Mouse (Mus musculus) midbrain, postnatal 0 days (tissue): ENCODE results near the gene Add2. TPM values are rescaled to one million over a fixed set of nuclear protein-coding genes. Genes with fewer than 3 reads are reported as not detected.
"Not testable (repeated sequence)": the region's sequence is repeated elsewhere in the genome, so short reads cannot be mapped to it uniquely, and the experiment has no call there.

Experiments
- ATAC-seq: fragments of 200-750 bp; cut with Nextera tagmentation; 2 replicates; pipeline ENCODE4 v1.8.0; 2017; ENCODE audit warnings: moderate number of reproducible peaks, mild to moderate bottlenecking, moderate TSS enrichment, moderate library complexity; ENCODE audit not compliant: low FRiP score
- DNase-seq: peaks from one replicate; pipeline ENCODE4 v3.0.0-alpha.2; 2015; ENCODE audit warnings: low spot score
- H3K27ac ChIP-seq: fragments of 300-500 bp; sonication (generic); 2 replicates; pipeline ENCODE4 v1.5.1; 2014; ENCODE audit warnings: low read depth, mild to moderate bottlenecking, low read length, mixed read lengths
- H3K27me3 ChIP-seq: fragments of 300-500 bp; sonication (generic); 2 replicates; pipeline ENCODE4 v1.6.1; 2014; ENCODE audit warnings: low read length, control low read depth, mixed read lengths; ENCODE audit not compliant: insufficient read depth
- H3K36me3 ChIP-seq: fragments of 300-500 bp; sonication (generic); 2 replicates; pipeline ENCODE4 v1.6.1; 2014; ENCODE audit warnings: low read length, control low read depth, mixed read lengths; ENCODE audit not compliant: insufficient read depth
- H3K4me1 ChIP-seq: fragments of 300-500 bp; sonication (generic); 2 replicates; pipeline ENCODE4 v1.6.1; 2014; ENCODE audit warnings: mild to moderate bottlenecking, control low read depth, antibody characterized with exemption, low read length, mixed read lengths; ENCODE audit not compliant: insufficient read depth
- H3K4me2 ChIP-seq: fragments of 300-500 bp; sonication (generic); 2 replicates; pipeline ENCODE4 v1.6.1; 2014; ENCODE audit warnings: low read depth, mild to moderate bottlenecking, low read length, mixed read lengths; ENCODE audit not compliant: poor library complexity, severe bottlenecking
- H3K4me3 ChIP-seq: fragments of 300-500 bp; sonication (generic); 2 replicates; pipeline ENCODE4 v1.5.1; 2014; ENCODE audit warnings: low read depth, mild to moderate bottlenecking, low read length, moderate library complexity
- H3K9ac ChIP-seq: fragments of 300-500 bp; sonication (generic); replicated peaks from 2 replicates; pipeline ENCODE4 v1.6.1; 2014; ENCODE audit warnings: mild to moderate bottlenecking, low read length, moderate library complexity, mixed read lengths; ENCODE audit not compliant: poor library complexity, severe bottlenecking
- H3K9me3 ChIP-seq: fragments of 300-500 bp; sonication (generic); 2 replicates; pipeline ENCODE4 v1.6.1; 2016; ENCODE audit warnings: low read length, control low read depth
- CTCF ChIP-seq: IDR thresholded peaks from 2 replicates; pipeline ENCODE4 v1.5.1; 2016; ENCODE audit warnings: antibody characterized with exemption, mild to moderate bottlenecking
- WGBS: fragments of 180-500 bp; shearing (Covaris S2); extraction: QIAGEN DNeasy Blood & Tissue Kit; methylation state at CpG from one replicate; pipeline ENCODE4 v1.1.7; 2014; 5-methylcytosine and 5-hydroxymethylcytosine counted together
- polyA plus RNA-seq: library from polyadenylated mRNA; unstranded; fragments of >200 nt; fragmentation: Nextera tagmentation; extraction: Ambion mirVana; gene quantifications from 2 replicates; pipeline ENCODE4 v1.2.1, GENCODE M21; 2015
- total RNA-seq: library from RNA; depleted of rRNA; stranded (reverse); fragments of >200 nt; gene quantifications from 2 replicates; pipeline ENCODE4 v1.2.3, GENCODE M21; 2014

The Add2 gene
- total and polyA plus RNA-seq, 2 experiments from 2014 or later = 124 to 159 TPM

- H3K9me3 ChIP-seq = no peaks in the 10 kb centered on the region
- peak; percentile 98 for TF ChIP-seq CTCF
- no peaks in the 10 kb centered on the region for H3K27me3 ChIP-seq
- ATAC-seq (peak; percentile 89), DNase-seq (peak; percentile 92)
- H3K4me1 ChIP-seq = no peaks in the 10 kb centered on the region
- peak overlapping the region; percentile 42 for H3K9ac ChIP-seq
- H3K4me2 ChIP-seq = peak overlapping the region; percentile 45
- no peaks in the 10 kb centered on the region for H3K36me3 ChIP-seq
- H3K4me3 ChIP-seq = peak overlapping the region; percentile 22
- 13% methylated on average over 18 of the region's 18 CpGs for WGBS
- no peak overlapping the region for H3K27ac ChIP-seq
Observed at GRCm38 (mm10) chr6:86004271-86005148, 24.0 kb upstream of the Add2 start.

GRCm38 (mm10) chr6:86009980-86010379 lies 18.5 kb upstream of the Add2 start:
- H3K9ac ChIP-seq = no peak overlapping the region
- no peaks in the 10 kb centered on the region for H3K36me3 ChIP-seq
- no peak overlapping the region for H3K4me2 ChIP-seq
- H3K9me3 ChIP-seq = no peaks in the 10 kb centered on the region
- no peaks in the 10 kb centered on the region for H3K27me3 ChIP-seq
- peak; percentile 93 for TF ChIP-seq CTCF
- no peaks in the 10 kb centered on the region for H3K4me1 ChIP-seq
- DNase-seq (peak; percentile 84), ATAC-seq (0 out of 2 replicates have a peak, but pooled peaks have one; percentile 27)
- no peak overlapping the region for H3K4me3 ChIP-seq
- no peak overlapping the region for H3K27ac ChIP-seq
- WGBS = 37% methylated on average over 4 of the region's 4 CpGs

GRCm38 (mm10) chr6:86014812-86015211 lies 13.7 kb upstream of the Add2 start:
- H3K4me1 ChIP-seq, H3K27ac ChIP-seq, ATAC-seq, H3K9ac ChIP-seq, H3K9me3 ChIP-seq, DNase-seq, H3K27me3 ChIP-seq, H3K4me3 ChIP-seq, H3K4me2 ChIP-seq, H3K36me3 ChIP-seq: not testable (repeated sequence)
- 82% methylated on average over 5 of the region's 5 CpGs for WGBS

DNA sequence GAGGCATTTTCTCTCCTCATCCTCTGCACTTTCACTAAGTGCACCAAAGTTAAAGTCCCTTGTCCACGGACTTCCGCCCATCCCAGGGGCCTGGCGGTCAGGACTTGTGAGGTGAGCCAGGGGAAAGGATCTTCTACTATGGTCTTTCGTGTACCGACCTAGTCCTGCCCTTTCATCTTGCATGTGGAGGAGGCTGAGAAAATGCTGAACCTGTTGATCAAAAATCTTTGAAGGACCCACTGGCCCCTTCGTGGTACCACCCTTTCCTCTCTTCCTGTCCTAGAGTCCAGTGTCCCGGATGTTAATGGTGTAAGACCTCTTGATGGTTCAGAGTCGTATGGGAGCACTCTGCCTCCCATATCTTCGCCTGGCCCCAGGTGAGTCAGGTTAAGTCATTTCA lies 12.6 kb upstream of the Add2 start, which contains the start of gene Figla:
Figla (plus strand) TSS at position 301 of the 400 bp plus-strand sequence.
- ATAC-seq (no peak), DNase-seq (no peak)
- no peak within 1 kb of the TSS for H3K4me2 ChIP-seq
- no peaks in the 10 kb centered on the region for H3K36me3 ChIP-seq
- WGBS = 82% methylated on average over 9 of the region's 9 CpGs
- no peak for TF ChIP-seq CTCF
- H3K9me3 ChIP-seq = no peaks in the 10 kb centered on the region
- H3K27ac ChIP-seq = no peak within 1 kb of the TSS
- no peaks in the 10 kb centered on the region for H3K4me1 ChIP-seq
- no peaks in the 10 kb centered on the region for H3K27me3 ChIP-seq
- H3K9ac ChIP-seq = no peak within 1 kb of the TSS
- no peak within 1 kb of the TSS for H3K4me3 ChIP-seq

DNA sequence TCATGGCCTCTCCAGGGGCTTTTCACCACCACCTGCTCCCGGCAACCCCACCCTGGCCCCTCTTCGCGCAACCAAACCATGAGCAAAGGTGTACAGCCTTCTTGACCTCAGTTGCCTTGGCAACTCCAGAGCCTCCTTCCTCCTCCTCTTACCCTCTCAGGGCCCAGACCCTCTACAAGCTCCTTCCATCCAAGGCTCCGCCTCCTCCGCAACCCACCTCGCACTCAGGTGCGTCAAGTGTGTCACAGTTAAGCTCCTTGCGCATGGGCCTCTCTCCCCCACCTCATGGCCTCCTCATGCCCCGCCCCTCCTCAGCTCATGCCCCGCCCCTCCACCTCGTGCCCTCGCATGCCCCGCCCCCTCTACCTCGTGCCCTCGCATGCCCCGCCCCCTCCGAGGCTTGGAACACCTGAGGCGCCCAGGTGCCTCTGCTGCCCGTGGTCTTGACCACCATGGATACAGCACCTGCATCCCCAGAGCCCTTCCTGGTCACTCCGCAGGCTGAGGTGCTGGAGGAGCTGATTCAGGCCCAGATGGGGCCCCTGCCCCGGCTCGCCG lies 11.6 kb upstream of the Add2 start:
- Histone ChIP-seq H3K4me2 (no peak overlapping the region), H3K36me3 (no peaks in the 10 kb centered on the region), H3K4me3 (no peak overlapping the region), H3K27me3 (no peaks in the 10 kb centered on the region), H3K9ac (no peak overlapping the region), H3K27ac (no peak overlapping the region), H3K4me1 (no peaks in the 10 kb centered on the region), H3K9me3 (no peaks in the 10 kb centered on the region)
- no peak for TF ChIP-seq CTCF
- WGBS = 84% methylated on average over 22 of the region's 23 CpGs
- DNase-seq (no peak), ATAC-seq (no peak)
